Mouse (Mus musculus) embryonic fibroblast, embryonic 13.5 days (primary cell): ENCODE data around the gene Hnf1b. TPM values are rescaled to one million over a fixed set of nuclear protein-coding genes. Genes with fewer than 3 reads are reported as not detected.

Experiments
- H3K27ac ChIP-seq: 2 replicates; pipeline ENCODE4 v1.5.1; 2012; ENCODE audit warnings: low read length, control low read depth, inconsistent platforms; ENCODE audit not compliant: insufficient read depth
- H3K4me1 ChIP-seq: 2 replicates; pipeline ENCODE4 v1.6.1; 2011; ENCODE audit warnings: low read length; ENCODE audit not compliant: control insufficient read depth, insufficient read depth
- H3K4me3 ChIP-seq: 2 replicates; pipeline ENCODE4 v1.5.1; 2011; ENCODE audit warnings: mild to moderate bottlenecking, control low read depth, low read length; ENCODE audit not compliant: insufficient read depth
- CTCF ChIP-seq: IDR thresholded peaks from 2 replicates; pipeline ENCODE4 v1.5.1; 2011; ENCODE audit warnings: mild to moderate bottlenecking, control low read depth, low read length, moderate library complexity, borderline replicate concordance; ENCODE audit not compliant: insufficient read depth
- POLR2A ChIP-seq: IDR thresholded peaks from 2 replicates; pipeline ENCODE4 v1.6.1; 2011; ENCODE audit warnings: low read depth, mild to moderate bottlenecking, control low read depth, low read length, moderate library complexity
- polyA plus RNA-seq: library from polyadenylated mRNA; stranded (reverse); fragments of >200 nt; gene quantifications from 2 replicates; pipeline ENCODE4 v1.2.4, GENCODE M21; 2011; ENCODE audit warnings: low read depth; ENCODE audit not compliant: missing spikeins, insufficient read length

Hnf1b gene
- polyA plus RNA-seq, 1 experiment = not detected

DNA sequence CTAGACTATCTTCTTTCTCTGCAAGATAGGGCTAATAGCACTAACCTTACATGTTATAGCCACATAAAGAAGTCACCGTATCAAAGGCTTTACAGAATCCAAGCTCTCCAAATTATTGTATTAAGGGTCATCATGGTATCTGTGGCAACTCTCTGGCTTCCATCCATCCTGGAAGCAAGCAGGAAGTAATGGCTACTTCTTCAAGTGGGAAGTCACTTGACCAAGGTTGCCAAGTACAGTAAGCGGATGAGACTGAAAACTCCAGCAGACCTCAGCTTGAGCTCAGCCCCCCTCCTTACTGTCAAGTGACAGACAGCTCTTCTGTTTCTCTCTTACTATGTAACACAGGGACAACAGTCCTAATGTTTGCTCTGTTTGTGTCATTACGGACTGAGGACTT, 36.9 kb downstream of the Hnf1b start:
- H3K27ac ChIP-seq = no peak overlapping the region
- no peak for TF ChIP-seq CTCF
- no peak for TF ChIP-seq POLR2A
- 0 out of 2 replicates have a peak, but pooled peaks cover 3% of the 10 kb centered on the region for H3K4me1 ChIP-seq
- no peak overlapping the region for H3K4me3 ChIP-seq

- no peak for TF ChIP-seq CTCF
- no peak for TF ChIP-seq POLR2A
- Histone ChIP-seq H3K4me1 (peaks cover 3% of the 10 kb centered on the region), H3K4me3 (no peak overlapping the region), H3K27ac (no peak overlapping the region)
Observed at GRCm38 (mm10) chr11:83891366-83891765, 41.5 kb downstream of the Hnf1b start.

- TF ChIP-seq CTCF = no peak
- TF ChIP-seq POLR2A = no peak
- H3K4me1 ChIP-seq = peaks cover 3% of the 10 kb centered on the region
- H3K27ac ChIP-seq = no peak overlapping the region
- H3K4me3 ChIP-seq = no peak overlapping the region
Observed at GRCm38 (mm10) chr11:83893325-83893724, 43.5 kb downstream of the Hnf1b start.

DNA sequence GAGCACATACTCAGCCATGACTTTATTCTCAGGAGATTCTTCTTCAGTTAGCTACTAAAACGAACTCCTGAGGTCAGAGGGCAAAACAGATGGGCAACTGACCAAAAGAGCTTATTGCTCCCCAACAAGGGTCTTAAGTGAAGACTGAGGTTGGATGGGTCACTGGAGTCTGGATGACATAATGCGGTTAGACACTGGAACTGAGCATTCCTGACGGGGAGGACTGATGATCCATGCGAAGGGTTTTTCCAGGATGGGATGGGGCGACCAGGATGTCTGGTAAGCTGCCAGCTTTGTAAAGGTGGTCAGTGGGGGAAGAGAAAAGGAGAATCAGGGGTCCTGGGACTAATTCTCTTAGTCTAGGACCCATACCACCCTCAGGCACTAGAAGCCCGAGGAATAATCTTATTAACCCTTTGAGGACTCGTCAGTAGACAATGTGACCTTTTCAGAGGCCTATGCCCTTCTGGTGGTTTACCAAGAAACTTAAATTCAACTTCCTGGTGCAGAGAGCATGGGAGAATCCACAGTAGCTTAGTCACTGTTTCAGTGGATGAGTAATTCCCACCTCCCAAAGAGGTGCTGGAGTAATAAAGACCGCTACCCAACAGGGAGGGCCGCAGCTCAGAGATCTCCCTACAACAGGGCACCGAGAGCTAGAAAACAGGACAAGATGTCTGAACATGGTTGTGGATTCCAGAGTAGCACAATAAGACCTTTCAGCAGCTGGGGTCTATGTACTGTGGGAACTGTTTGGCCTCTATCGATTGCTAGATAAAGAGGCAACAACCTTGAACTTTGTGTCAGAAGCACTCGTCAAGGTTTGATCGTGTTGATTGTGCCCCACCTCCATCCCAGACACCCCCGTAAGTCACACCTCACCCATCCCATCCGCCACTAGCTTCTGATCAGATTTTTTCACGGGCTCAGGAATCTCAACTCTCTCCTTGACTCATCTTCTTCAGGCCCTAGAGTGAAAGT, 46.9 kb downstream of the Hnf1b start:
- no peak overlapping the region for H3K4me3 ChIP-seq
- no peak overlapping the region for H3K27ac ChIP-seq
- TF ChIP-seq POLR2A (no peak), CTCF (no peak)
- H3K4me1 ChIP-seq = no peaks in the 10 kb centered on the region; the same call in none of the 2 replicates

- Histone ChIP-seq H3K4me3 (no peak overlapping the region), H3K27ac (no peak overlapping the region), H3K4me1 (no peaks in the 10 kb centered on the region; the same call in none of the 2 replicates)
- TF ChIP-seq POLR2A (no peak), CTCF (no peak)
Observed at GRCm38 (mm10) chr11:83897569-83897968, 47.7 kb downstream of the Hnf1b start.

- H3K27ac ChIP-seq = no peak overlapping the region
- no peak overlapping the region for H3K4me3 ChIP-seq
- no peaks in the 10 kb centered on the region for H3K4me1 ChIP-seq
- TF ChIP-seq CTCF (no peak), POLR2A (no peak)
Observed at GRCm38 (mm10) chr11:83902812-83903211, 52.9 kb downstream of the Hnf1b start.

DNA sequence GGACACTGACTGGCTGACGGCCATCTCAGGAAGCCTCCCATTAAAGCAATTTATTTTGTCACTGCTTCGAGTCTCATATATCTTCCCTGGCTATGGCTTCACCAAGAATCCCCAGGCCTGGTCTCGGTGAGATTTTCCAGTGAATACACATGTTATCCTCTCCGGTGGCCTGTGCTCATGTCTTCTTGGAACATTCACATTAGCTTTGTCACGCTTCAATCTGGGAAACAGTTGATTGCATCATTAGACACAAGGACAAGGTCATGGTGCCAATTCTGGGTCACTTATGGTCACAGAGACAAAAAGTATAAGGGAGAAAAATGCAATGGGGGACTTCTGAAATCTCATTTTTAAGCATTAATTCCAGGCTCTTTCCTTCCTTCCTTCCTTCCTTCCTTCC, 55.9 kb downstream of the Hnf1b start:
- Histone ChIP-seq H3K4me3 (no peak overlapping the region), H3K4me1 (no peaks in the 10 kb centered on the region), H3K27ac (no peak overlapping the region)
- TF ChIP-seq CTCF = no peak
- no peak for TF ChIP-seq POLR2A

GRCm38 (mm10) chr11:83908376-83908775, 58.5 kb downstream of the Hnf1b start:
- H3K27ac ChIP-seq = no peak overlapping the region
- TF ChIP-seq CTCF (no peak), POLR2A (no peak)
- H3K4me3 ChIP-seq = no peak overlapping the region
- no peaks in the 10 kb centered on the region for H3K4me1 ChIP-seq

- TF ChIP-seq CTCF (no peak), POLR2A (no peak)
- no peak overlapping the region for H3K27ac ChIP-seq
- H3K4me3 ChIP-seq = no peak overlapping the region
- no peaks in the 10 kb centered on the region for H3K4me1 ChIP-seq
Observed at GRCm38 (mm10) chr11:83913824-83914311, 64.0 kb downstream of the Hnf1b start.

DNA sequence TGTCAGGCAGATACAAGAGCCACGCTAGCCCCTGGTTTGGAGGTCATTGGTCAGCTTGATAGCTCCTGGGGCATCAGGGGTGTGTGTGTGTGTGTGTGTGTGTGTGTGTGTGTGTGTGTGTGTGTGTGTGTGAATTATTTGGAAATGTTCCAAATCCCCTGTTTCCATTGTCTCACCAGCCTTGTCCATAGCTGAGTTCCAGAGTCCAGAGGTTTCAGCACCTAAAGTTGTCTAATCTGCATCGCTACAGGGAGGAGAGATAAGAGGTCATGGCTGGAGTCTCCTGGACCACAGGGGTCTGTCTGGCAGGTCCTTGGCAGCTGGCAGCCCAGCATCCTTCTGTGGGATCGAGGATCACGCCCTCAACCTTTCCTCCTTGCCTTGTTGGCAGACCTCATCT, 64.6 kb downstream of the Hnf1b start:
- H3K4me1 ChIP-seq = no peaks in the 10 kb centered on the region
- TF ChIP-seq POLR2A (no peak), CTCF (no peak)
- H3K4me3 ChIP-seq = no peak overlapping the region
- no peak overlapping the region for H3K27ac ChIP-seq
